Mouse (Mus musculus): Measurements from ENCODE around the gene Cul4b. TPM values are rescaled to one million over a fixed set of nuclear protein-coding genes. Genes with fewer than 3 reads are reported as not detected.
"Not testable (repeated sequence)": the region's sequence is repeated elsewhere in the genome, so short reads cannot be mapped to it uniquely, and the experiment has no call there.

Gene Cul4b
- total RNA-seq (2014; fragmentation: Nextera tagmentation): 38.5 and 39.3 TPM in 2 replicates
- 50.1 and 75.2 TPM in 2 replicates for total RNA-seq (2017)

DNA sequence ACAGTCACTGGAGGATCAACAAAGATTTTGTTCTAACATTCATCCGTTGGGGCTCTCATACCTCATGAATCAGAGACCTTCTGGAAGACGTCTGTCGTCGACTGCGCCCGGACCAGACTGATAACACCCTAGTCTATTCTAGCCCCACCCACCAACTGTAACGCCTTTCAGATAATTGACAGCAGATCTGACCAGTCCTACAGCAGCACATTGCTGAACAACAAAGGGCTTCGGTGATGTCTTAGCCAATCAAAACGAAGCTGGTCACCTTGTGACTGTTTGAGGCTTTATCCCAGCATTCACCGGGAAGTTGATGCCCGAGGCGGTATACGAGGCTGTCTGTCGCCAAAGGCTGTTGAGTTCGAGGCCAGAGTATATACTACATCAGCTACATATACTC lies at the start of gene Cul4b:
Gene Cul4b (minus strand): TSS at position 119 of the 400 bp plus-strand sequence.
- ATAC-seq (replicated peaks; ENCODE audit: poor library complexity, severe bottlenecking): no peak

GRCm38 (mm10) chrX:38600995-38601369 lies 25.0 kb upstream of the Cul4b start:
- ATAC-seq (replicated peaks; ENCODE audit: poor library complexity, severe bottlenecking): peak; percentile 65

GRCm38 (mm10) chrX:38600177-38600994 lies 24.4 kb upstream of the Cul4b start, which contains the start of gene Mcts1:
Gene Mcts1, plus strand, starts transcription at chrX:38600578.
- ATAC-seq (replicated peaks; ENCODE audit: poor library complexity, severe bottlenecking): peak; percentile 99

GRCm38 (mm10) chrX:38593180-38593889 lies 17.3 kb upstream of the Cul4b start:
- no peak for ATAC-seq (replicated peaks; ENCODE audit: poor library complexity, severe bottlenecking)

- ATAC-seq (replicated peaks; ENCODE audit: poor library complexity, severe bottlenecking): no peak
These were observed 15.8 kb upstream of the Cul4b start for GRCm38 (mm10) chrX:38591749-38592148.

GRCm38 (mm10) chrX:38589827-38590226 lies 13.8 kb upstream of the Cul4b start:
- no peak for ATAC-seq (replicated peaks; ENCODE audit: poor library complexity, severe bottlenecking)

GRCm38 (mm10) chrX:38583261-38583660 lies 7.3 kb upstream of the Cul4b start:
- ATAC-seq (replicated peaks; ENCODE audit: poor library complexity, severe bottlenecking): no peak

DNA sequence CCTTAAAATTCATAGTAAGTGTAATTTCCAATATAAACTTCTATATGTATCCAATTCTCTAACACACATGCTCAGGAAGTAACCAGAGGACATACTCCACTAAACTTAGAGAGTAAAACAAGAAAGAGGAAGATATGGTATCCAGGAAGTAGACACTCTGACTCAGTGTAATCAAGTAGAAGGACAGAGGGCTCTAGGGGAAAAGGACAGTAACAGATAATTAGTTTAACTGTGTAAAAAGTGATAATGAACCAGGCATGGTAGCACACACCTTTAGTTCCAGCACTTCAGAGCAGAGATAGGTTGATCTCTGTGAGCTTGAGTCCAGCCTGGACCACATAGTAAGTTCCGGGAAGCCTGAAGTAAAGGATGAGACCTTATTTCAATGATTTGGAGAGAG lies 5.1 kb upstream of the Cul4b start:
- peak; percentile 65 for ATAC-seq (replicated peaks; ENCODE audit: poor library complexity, severe bottlenecking)

- no peak for ATAC-seq (replicated peaks; ENCODE audit: poor library complexity, severe bottlenecking)
These were observed 9.3 kb downstream of the Cul4b start for GRCm38 (mm10) chrX:38566521-38567205.

DNA sequence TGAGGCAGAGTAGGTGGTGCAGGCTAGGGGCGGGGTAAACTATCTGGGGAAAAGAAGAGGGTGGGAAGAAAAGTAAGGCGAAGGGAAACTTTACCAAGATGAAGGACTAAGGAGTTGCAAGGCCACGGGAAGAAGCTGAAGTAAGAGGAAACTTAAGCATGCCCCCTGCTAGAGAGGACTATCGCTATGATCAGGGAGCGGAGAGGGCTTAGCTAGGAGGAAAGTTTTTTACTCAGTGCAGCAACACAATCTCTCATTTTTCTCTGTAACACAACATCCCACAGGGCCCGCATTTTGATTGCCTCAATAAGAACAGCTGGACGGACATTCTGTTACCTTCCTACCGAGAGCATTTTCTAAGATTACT lies 10.8 kb downstream of the Cul4b start:
- no peak for ATAC-seq (replicated peaks; ENCODE audit: poor library complexity, severe bottlenecking)

- peak; percentile 93 for ATAC-seq (replicated peaks; ENCODE audit: poor library complexity, severe bottlenecking)
These were observed 11.3 kb downstream of the Cul4b start for GRCm38 (mm10) chrX:38564542-38565175.

GRCm38 (mm10) chrX:38563941-38564541 lies 12.0 kb downstream of the Cul4b start:
- ATAC-seq (replicated peaks; ENCODE audit: poor library complexity, severe bottlenecking): no peak

- no peak for ATAC-seq (replicated peaks; ENCODE audit: poor library complexity, severe bottlenecking)
These were observed 22.7 kb downstream of the Cul4b start for GRCm38 (mm10) chrX:38553255-38553654.

GRCm38 (mm10) chrX:38514556-38514955 lies 61.4 kb downstream of the Cul4b start:
- ATAC-seq (replicated peaks; ENCODE audit: poor library complexity, severe bottlenecking): peak; percentile 52; the same call in 1 of the 2 replicates

DNA sequence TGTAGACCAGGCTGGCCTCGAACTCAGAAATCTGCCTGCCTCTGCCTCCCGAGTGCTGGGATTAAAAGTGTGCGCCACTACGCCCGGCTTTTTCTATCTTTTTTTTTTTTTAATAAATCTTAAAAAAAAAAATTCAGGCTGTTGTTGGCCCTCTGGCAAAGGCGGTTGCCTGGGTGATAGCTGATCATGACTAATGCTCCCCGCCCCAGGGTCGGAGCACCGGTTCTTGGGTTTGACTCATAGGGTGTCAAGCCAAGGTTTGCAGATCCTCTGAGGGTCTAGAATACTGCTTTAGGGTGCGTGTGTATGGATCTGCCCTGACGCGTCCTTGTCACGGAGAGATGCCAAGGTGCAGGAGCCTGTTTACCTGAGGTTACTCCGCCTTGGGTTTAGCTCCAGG lies 71.2 kb downstream of the Cul4b start:
- no peak for ATAC-seq (replicated peaks; ENCODE audit: poor library complexity, severe bottlenecking)

GRCm38 (mm10) chrX:38502182-38502581 lies 73.8 kb downstream of the Cul4b start:
- not testable (repeated sequence) for ATAC-seq (replicated peaks; ENCODE audit: poor library complexity, severe bottlenecking)

DNA sequence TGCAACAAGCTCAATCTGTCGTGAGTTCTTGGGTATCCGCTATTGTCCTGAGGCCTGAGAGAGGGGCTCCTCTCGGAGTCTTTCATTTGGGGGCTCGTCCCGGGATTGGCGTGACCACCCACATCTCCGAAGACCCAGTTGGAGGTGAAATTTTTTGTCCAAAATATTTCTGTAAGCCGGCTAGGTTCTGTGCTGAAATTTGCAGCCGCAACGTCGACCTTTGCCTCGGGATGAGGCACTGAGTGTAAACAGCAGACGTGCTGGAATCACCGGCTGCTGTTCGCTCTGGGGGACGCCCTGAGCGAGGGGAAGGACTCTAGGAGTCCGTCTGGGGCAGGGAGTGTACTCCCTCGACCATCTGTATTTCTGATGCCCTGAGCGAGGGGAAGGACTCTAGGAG lies 90.5 kb downstream of the Cul4b start:
- not testable (repeated sequence) for ATAC-seq (replicated peaks; ENCODE audit: poor library complexity, severe bottlenecking)
